Mouse (Mus musculus) hindbrain, embryonic 13.5 days (tissue): ENCODE data around the gene Rgs6. TPM values are rescaled to one million over a fixed set of nuclear protein-coding genes. Genes with fewer than 3 reads are reported as not detected.

Experiments
- ATAC-seq: fragments of 200-750 bp; cut with Nextera tagmentation; 2 replicates; pipeline ENCODE4 v1.8.0; 2017; ENCODE audit warnings: moderate TSS enrichment; ENCODE audit not compliant: low FRiP score
- H3K27ac ChIP-seq: fragments of 300-500 bp; sonication (generic); 2 replicates; pipeline ENCODE4 v1.5.1; 2015; ENCODE audit warnings: inconsistent platforms, mild to moderate bottlenecking, moderate library complexity
- H3K27me3 ChIP-seq: fragments of 300-500 bp; sonication (generic); 2 replicates; pipeline ENCODE4 v1.6.1; 2015; ENCODE audit warnings: mild to moderate bottlenecking, inconsistent platforms
- H3K36me3 ChIP-seq: fragments of 300-500 bp; sonication (generic); 2 replicates; pipeline ENCODE4 v1.6.1; 2015; ENCODE audit warnings: mild to moderate bottlenecking, inconsistent platforms
- H3K4me1 ChIP-seq: fragments of 300-500 bp; sonication (generic); replicated peaks from 2 replicates; pipeline ENCODE4 v1.6.1; 2015; ENCODE audit warnings: inconsistent platforms
- H3K4me2 ChIP-seq: fragments of 300-500 bp; sonication (generic); 2 replicates; pipeline ENCODE4 v1.6.1; 2015; ENCODE audit warnings: inconsistent platforms, mild to moderate bottlenecking, moderate library complexity
- H3K4me3 ChIP-seq: fragments of 300-500 bp; sonication (generic); 2 replicates; pipeline ENCODE4 v1.5.1; 2015; ENCODE audit warnings: mild to moderate bottlenecking, inconsistent platforms
- H3K9ac ChIP-seq: fragments of 300-500 bp; sonication (generic); 2 replicates; pipeline ENCODE4 v1.6.1; 2015; ENCODE audit warnings: mild to moderate bottlenecking, inconsistent platforms
- H3K9me3 ChIP-seq: fragments of 300-500 bp; sonication (generic); 2 replicates; pipeline ENCODE4 v1.6.1; 2016; ENCODE audit warnings: inconsistent platforms
- WGBS: fragments of 180-500 bp; shearing (Covaris S2); methylation state at CpG from one replicate; pipeline ENCODE4 v1.1.7; 2015; 5-methylcytosine and 5-hydroxymethylcytosine counted together
- polyA plus RNA-seq: library from polyadenylated mRNA; unstranded; fragments of >200 nt; fragmentation: Nextera tagmentation; extraction: Ambion mirVana; gene quantifications from 2 replicates; pipeline ENCODE4 v1.2.1, GENCODE M21; 2015

Gene Rgs6
- polyA plus RNA-seq, 1 experiment from 2014 or later = 7.4 TPM

- Histone ChIP-seq H3K9ac (no peak overlapping the region), H3K36me3 (no peaks in the 10 kb centered on the region), H3K4me1 (peaks cover 5% of the 10 kb centered on the region), H3K4me3 (no peak overlapping the region), H3K4me2 (no peak overlapping the region), H3K27me3 (no peaks in the 10 kb centered on the region), H3K9me3 (no peaks in the 10 kb centered on the region), H3K27ac (no peak overlapping the region)
- no peak for ATAC-seq
- WGBS = 77% methylated on average over 4 of the region's 4 CpGs
These were observed 14.7 kb downstream of the Rgs6 start for GRCm38 (mm10) chr12:82602823-82603222.

GRCm38 (mm10) chr12:82603308-82603707 is 15.2 kb downstream of the Rgs6 start:
- no peak for ATAC-seq
- no peak overlapping the region for H3K9ac ChIP-seq
- no peak overlapping the region for H3K27ac ChIP-seq
- H3K4me2 ChIP-seq = no peak overlapping the region
- H3K36me3 ChIP-seq = no peaks in the 10 kb centered on the region
- H3K27me3 ChIP-seq = no peaks in the 10 kb centered on the region
- 43% methylated on average over 1 of the region's 1 CpGs for WGBS
- H3K9me3 ChIP-seq = no peaks in the 10 kb centered on the region
- H3K4me1 ChIP-seq = peaks cover 5% of the 10 kb centered on the region
- H3K4me3 ChIP-seq = no peak overlapping the region

GRCm38 (mm10) chr12:82603979-82604378 is 15.9 kb downstream of the Rgs6 start:
- Histone ChIP-seq H3K27me3 (no peaks in the 10 kb centered on the region), H3K36me3 (no peaks in the 10 kb centered on the region), H3K4me2 (no peak overlapping the region), H3K9me3 (no peaks in the 10 kb centered on the region), H3K9ac (no peak overlapping the region), H3K4me3 (no peak overlapping the region), H3K4me1 (peaks cover 5% of the 10 kb centered on the region), H3K27ac (no peak overlapping the region)
- 83% methylated on average over 4 of the region's 4 CpGs for WGBS
- no peak for ATAC-seq

- 89% methylated on average over 13 of the region's 13 CpGs for WGBS
- no peak overlapping the region for H3K4me3 ChIP-seq
- H3K4me2 ChIP-seq = no peak overlapping the region
- no peaks in the 10 kb centered on the region for H3K36me3 ChIP-seq
- H3K27me3 ChIP-seq = peaks cover 30% of the 10 kb centered on the region
- no peak overlapping the region for H3K9ac ChIP-seq
- no peak overlapping the region for H3K27ac ChIP-seq
- no peak for ATAC-seq
- H3K9me3 ChIP-seq = no peaks in the 10 kb centered on the region
- H3K4me1 ChIP-seq = peaks cover 12% of the 10 kb centered on the region
These were observed 24.9 kb downstream of the Rgs6 start for GRCm38 (mm10) chr12:82612769-82613660.

GRCm38 (mm10) chr12:82616486-82616812 is 28.4 kb downstream of the Rgs6 start:
- 4% methylated on average over 17 of the region's 19 CpGs for WGBS
- H3K27me3 ChIP-seq = peaks cover 57% of the 10 kb centered on the region
- peak overlapping the region; percentile 63 for H3K4me3 ChIP-seq
- peaks cover 12% of the 10 kb centered on the region for H3K4me1 ChIP-seq
- peak overlapping the region; percentile 72 for H3K9ac ChIP-seq
- peak overlapping the region; percentile 91 for H3K4me2 ChIP-seq
- no peaks in the 10 kb centered on the region for H3K36me3 ChIP-seq
- H3K27ac ChIP-seq = no peak overlapping the region
- ATAC-seq = no peak
- H3K9me3 ChIP-seq = no peaks in the 10 kb centered on the region

- H3K4me3 ChIP-seq = peak overlapping the region; percentile 63
- under 1% methylated on average over 75 of the region's 86 CpGs for WGBS
These were observed 29.0 kb downstream of the Rgs6 start for GRCm38 (mm10) chr12:82616813-82617681.

GRCm38 (mm10) chr12:82617682-82618370 is 29.7 kb downstream of the Rgs6 start:
- 19% methylated on average over 20 of the region's 20 CpGs for WGBS
- Histone ChIP-seq H3K36me3 (no peaks in the 10 kb centered on the region), H3K4me1 (peaks cover 12% of the 10 kb centered on the region), H3K27me3 (peaks cover 57% of the 10 kb centered on the region), H3K9me3 (no peaks in the 10 kb centered on the region), H3K4me3 (peak overlapping the region; percentile 63), H3K27ac (no peak overlapping the region), H3K9ac (peak overlapping the region; percentile 72), H3K4me2 (peak overlapping the region; percentile 91)
- ATAC-seq = no peak

More at GRCm38 (mm10) chr12:82616813-82617681, 29.0 kb downstream of the Rgs6 start:
- no peak overlapping the region for H3K27ac ChIP-seq
- peaks cover 57% of the 10 kb centered on the region for H3K27me3 ChIP-seq
- peak overlapping the region; percentile 91 for H3K4me2 ChIP-seq
- no peaks in the 10 kb centered on the region for H3K9me3 ChIP-seq
- ATAC-seq = peak; percentile 88
- H3K9ac ChIP-seq = peak overlapping the region; percentile 72
- peaks cover 12% of the 10 kb centered on the region for H3K4me1 ChIP-seq
- no peaks in the 10 kb centered on the region for H3K36me3 ChIP-seq

GRCm38 (mm10) chr12:82640441-82640840 is 52.3 kb downstream of the Rgs6 start:
- Histone ChIP-seq H3K9ac (no peak overlapping the region), H3K4me3 (no peak overlapping the region), H3K27ac (no peak overlapping the region), H3K27me3 (no peaks in the 10 kb centered on the region), H3K4me2 (no peak overlapping the region), H3K4me1 (no peaks in the 10 kb centered on the region), H3K36me3 (no peaks in the 10 kb centered on the region), H3K9me3 (no peaks in the 10 kb centered on the region)
- no peak for ATAC-seq
- 95% methylated on average over 10 of the region's 10 CpGs for WGBS

- WGBS = 94% methylated on average over 4 of the region's 4 CpGs
- H3K4me2 ChIP-seq = no peak overlapping the region
- no peak for ATAC-seq
These were observed 59.8 kb downstream of the Rgs6 start for GRCm38 (mm10) chr12:82647876-82648275.

GRCm38 (mm10) chr12:82649991-82650390 is 61.9 kb downstream of the Rgs6 start:
- Histone ChIP-seq H3K36me3 (no peaks in the 10 kb centered on the region), H3K9me3 (no peaks in the 10 kb centered on the region), H3K9ac (no peak overlapping the region), H3K27me3 (no peaks in the 10 kb centered on the region), H3K4me3 (no peak overlapping the region), H3K4me1 (no peaks in the 10 kb centered on the region), H3K4me2 (no peak overlapping the region), H3K27ac (no peak overlapping the region)
- ATAC-seq = no peak
- WGBS = 68% methylated on average over 5 of the region's 5 CpGs

More at GRCm38 (mm10) chr12:82647876-82648275, 59.8 kb downstream of the Rgs6 start:
- Histone ChIP-seq H3K9me3 (no peaks in the 10 kb centered on the region), H3K9ac (no peak overlapping the region), H3K4me3 (no peak overlapping the region), H3K36me3 (no peaks in the 10 kb centered on the region), H3K27me3 (no peaks in the 10 kb centered on the region), H3K4me1 (no peaks in the 10 kb centered on the region), H3K27ac (no peak overlapping the region)

GRCm38 (mm10) chr12:82664598-82664997 is 76.5 kb downstream of the Rgs6 start:
- Histone ChIP-seq H3K4me1 (no peaks in the 10 kb centered on the region), H3K27ac (no peak overlapping the region), H3K36me3 (no peaks in the 10 kb centered on the region), H3K27me3 (no peaks in the 10 kb centered on the region), H3K9me3 (no peaks in the 10 kb centered on the region), H3K4me2 (no peak overlapping the region), H3K4me3 (no peak overlapping the region), H3K9ac (no peak overlapping the region)
- no peak for ATAC-seq
- WGBS = 78% methylated on average over 7 of the region's 7 CpGs

GRCm38 (mm10) chr12:82667441-82667840 is 79.3 kb downstream of the Rgs6 start:
- Histone ChIP-seq H3K27ac (no peak overlapping the region), H3K9ac (no peak overlapping the region), H3K4me1 (no peaks in the 10 kb centered on the region), H3K27me3 (no peaks in the 10 kb centered on the region), H3K36me3 (no peaks in the 10 kb centered on the region), H3K4me3 (no peak overlapping the region), H3K4me2 (no peak overlapping the region), H3K9me3 (no peaks in the 10 kb centered on the region)
- WGBS = 81% methylated on average over 3 of the region's 3 CpGs
- ATAC-seq = no peak
